Mouse (Mus musculus): ENCODE data around the gene Chrnb1.
A peak's percentile ranks its signal among the peaks of the same experiment; 100 is the strongest.

Gene Chrnb1

DNA sequence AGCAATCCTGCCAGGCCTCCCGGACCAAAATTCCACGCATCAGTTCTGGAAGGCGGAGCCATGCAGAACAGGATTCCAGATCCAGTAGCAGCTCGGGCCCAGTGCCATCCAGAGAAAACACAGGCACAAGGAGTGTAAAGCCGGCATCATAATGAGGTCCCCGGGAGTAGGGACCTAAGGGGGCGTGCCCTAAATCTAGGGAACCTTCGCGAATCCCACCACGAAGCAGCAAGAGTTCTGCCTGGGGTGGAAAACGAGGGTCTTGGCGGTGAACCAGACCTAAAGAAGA is 8.9 kb upstream of the Chrnb1 start:
- no peak for DNase-seq (ENCODE audit: low read depth, low spot score)

GRCm38 (mm10) chr11:69803786-69804651 is 8.3 kb upstream of the Chrnb1 start:
- no peak for DNase-seq (ENCODE audit: low read depth, low spot score)

- DNase-seq (ENCODE audit: low read depth, low spot score), result no peak
These were observed 7.6 kb upstream of the Chrnb1 start for GRCm38 (mm10) chr11:69803328-69803727.

- DNase-seq (ENCODE audit: low read depth, low spot score), result peak; percentile 61
These were observed 6.9 kb upstream of the Chrnb1 start for GRCm38 (mm10) chr11:69802648-69803105.

DNA sequence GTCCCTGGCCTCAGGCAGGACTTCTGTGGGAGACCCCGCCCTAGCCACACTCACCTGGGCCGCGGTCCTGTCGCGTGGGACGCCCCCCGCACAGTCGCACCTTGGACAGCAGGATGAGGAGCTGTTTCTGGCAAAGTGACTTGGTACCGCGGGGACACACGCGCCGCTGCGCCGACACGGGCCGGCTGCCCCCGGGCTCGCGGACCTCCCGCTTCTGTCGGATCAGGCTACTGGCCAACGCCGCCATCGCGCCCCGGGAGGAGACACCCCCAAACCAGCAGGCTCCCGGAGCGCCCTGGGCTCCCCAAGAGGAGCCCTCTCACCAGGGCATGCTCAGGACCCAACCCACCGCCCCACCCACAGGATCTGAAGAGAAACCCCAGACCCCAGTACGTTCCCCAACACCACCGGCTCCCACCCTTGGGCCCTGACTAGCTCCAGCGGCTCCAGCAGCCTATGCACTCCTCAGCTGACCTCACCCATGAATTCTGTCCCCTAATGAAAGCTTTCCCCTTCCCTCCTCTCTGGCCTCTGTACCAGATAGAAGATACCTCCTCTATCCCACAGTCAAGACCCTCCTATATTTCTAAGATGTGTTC is 5.7 kb upstream of the Chrnb1 start, which contains the start of gene Fgf11:
Gene Fgf11, minus strand, starts transcription at position 479 of the 599 bp plus-strand sequence.
- no peak for DNase-seq (ENCODE audit: low read depth, low spot score)

- no peak for DNase-seq (ENCODE audit: low read depth, low spot score)
These were observed 4.9 kb upstream of the Chrnb1 start for GRCm38 (mm10) chr11:69800392-69801197.

GRCm38 (mm10) chr11:69800138-69800391 is 4.3 kb upstream of the Chrnb1 start:
- DNase-seq (ENCODE audit: low read depth, low spot score), result no peak

DNA sequence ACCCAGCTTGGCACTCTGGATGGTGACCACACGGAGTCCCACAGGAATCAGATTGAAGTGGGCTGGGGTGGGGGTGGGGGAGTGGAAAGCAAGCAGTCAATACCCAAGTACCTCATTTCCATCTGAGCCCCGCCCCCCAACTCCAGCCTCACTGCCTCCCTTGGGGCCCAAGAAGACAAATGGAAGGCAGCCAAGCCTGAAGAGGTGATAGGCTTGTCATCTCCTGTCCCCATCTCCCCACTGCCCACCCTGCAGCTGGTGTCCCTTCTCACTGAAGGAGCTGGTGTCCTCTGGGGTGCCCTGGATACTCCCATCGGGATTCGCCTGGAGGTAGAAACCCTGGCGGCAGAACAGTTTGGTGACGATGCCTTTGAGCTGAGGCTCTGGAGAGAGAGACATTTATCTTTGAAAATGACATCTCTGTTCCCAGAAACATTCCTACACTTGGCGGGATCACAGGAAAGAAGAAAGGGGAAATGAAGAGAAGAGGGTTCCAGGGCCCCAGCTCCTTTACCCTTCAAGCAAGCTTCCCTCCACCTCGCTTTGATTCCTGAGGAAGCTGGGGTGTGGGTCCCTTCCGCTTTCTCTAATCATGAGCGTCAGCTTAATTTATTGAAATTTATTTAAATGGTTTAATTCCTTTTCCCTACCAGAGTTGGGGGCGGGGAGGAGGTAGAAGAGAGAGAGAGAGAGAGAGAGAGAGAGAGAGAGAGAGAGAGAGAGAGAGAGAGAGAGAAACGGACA is 3.8 kb upstream of the Chrnb1 start:
- no peak for DNase-seq (ENCODE audit: low read depth, low spot score)

GRCm38 (mm10) chr11:69797924-69798323 is 2.2 kb upstream of the Chrnb1 start:
- no peak for DNase-seq (ENCODE audit: low read depth, low spot score)

- DNase-seq (ENCODE audit: low read depth, low spot score), result no peak
These were observed 266 bp upstream of the Chrnb1 start for GRCm38 (mm10) chr11:69795983-69796435.

- no peak for DNase-seq (ENCODE audit: low read depth, low spot score)
These were observed 2.3 kb downstream of the Chrnb1 start for GRCm38 (mm10) chr11:69793429-69793828.

DNA sequence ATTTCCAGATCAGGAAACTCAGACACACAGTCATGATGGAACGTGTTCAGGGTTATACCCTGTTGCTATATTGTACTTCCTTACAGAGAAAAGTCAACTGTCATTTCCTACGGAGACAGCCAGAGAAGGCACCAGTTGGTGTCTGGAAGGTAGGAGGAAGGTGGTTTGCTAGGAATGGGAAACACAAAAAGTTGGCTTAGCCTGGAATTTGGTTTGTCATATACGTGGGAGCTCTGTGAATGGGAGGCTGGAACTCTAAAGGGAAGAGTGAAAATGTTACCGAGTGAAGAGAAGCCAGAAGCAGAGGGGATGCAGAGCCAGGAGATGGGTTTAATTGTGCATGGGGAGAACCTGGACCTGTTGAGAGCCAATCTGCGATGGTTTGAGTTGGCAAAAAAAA is 4.3 kb downstream of the Chrnb1 start:
- no peak for DNase-seq (ENCODE audit: low read depth, low spot score)

- no peak for DNase-seq (ENCODE audit: low read depth, low spot score)
These were observed 6.3 kb downstream of the Chrnb1 start for GRCm38 (mm10) chr11:69789431-69789830.

DNA sequence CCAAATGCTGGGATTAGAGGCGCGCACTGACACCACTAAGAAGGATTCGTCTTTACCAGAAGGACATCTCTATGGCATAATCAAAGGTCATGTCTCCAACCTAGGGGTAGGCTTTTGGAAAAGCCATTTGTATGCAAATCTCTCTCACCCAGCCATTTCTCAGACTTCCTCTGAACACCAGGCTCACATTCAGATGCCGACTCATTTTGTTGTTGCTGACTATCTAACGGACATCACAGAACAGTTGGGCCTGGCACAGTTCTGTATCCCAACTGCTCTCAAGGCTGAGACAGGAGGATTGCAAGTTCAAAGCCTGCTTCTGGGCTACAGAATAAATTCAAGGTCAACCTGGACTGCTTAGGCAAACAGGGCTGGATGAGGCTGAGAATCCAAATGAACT is 8.4 kb downstream of the Chrnb1 start:
- no peak for DNase-seq (ENCODE audit: low read depth, low spot score)

DNA sequence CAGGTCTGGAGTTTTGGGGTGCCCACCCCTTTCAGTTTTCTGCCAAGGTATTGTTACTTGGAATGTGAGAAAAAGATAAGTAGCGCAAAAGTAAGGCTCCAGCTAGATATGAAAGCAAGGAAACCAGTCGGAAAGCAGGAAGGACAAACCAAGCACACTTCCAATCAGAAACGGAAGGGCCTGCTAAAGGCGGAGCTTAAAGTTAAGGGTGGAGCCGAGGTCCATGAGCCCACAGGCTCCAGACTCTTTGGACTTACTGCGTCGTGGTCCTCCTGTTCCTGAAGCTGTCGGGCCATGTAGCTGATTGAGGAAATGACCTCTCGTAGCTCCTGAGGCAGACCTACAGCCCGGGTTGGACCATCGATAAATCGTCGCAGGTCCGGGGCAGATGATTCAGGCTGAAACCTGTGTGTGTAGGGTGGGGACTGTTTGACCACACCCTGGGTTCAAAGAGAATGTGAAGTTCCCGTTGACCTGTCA is 10.9 kb downstream of the Chrnb1 start:
- DNase-seq (ENCODE audit: low read depth, low spot score), result no peak

DNA sequence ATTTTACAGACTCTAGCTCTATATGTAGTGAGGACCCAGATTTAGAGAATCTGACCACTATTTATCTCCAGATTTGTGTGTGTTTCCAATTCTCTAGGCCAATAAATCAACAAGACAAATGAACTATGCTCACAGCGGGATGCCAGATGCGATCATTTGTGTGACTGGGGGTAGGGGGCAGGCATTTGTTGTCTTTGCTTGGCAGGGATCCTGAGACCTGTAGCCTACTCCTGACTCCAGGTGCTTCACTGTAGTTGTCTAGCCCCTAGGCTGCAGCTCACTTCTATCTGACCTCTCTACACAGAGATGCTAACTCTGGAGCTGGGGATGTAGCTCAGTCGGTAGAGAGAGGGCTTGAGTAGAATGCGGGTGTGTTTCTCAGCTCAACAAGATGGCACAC is 13.9 kb downstream of the Chrnb1 start:
- DNase-seq (ENCODE audit: low read depth, low spot score), result no peak

DNA sequence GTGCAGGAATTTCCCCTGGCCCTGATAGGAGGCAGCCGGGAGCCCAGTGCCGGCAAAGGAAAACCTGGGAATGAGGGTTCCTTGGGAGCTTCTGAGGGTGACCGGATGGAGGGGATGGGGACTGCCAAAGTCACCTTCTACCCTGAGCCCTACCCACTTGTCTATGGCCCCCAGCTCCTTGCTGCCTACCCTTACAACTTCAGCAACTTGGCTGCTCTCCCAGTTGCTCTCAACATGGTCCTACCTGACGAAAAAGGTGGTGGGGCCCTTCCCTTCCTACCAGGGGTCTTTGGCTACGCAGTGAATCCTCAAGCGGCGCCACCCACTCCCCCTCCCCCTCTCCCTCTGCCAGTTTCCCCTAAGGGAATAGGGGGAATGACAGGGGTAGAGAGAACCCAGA is 16.8 kb downstream of the Chrnb1 start:
- no peak for DNase-seq (ENCODE audit: low read depth, low spot score)

DNA sequence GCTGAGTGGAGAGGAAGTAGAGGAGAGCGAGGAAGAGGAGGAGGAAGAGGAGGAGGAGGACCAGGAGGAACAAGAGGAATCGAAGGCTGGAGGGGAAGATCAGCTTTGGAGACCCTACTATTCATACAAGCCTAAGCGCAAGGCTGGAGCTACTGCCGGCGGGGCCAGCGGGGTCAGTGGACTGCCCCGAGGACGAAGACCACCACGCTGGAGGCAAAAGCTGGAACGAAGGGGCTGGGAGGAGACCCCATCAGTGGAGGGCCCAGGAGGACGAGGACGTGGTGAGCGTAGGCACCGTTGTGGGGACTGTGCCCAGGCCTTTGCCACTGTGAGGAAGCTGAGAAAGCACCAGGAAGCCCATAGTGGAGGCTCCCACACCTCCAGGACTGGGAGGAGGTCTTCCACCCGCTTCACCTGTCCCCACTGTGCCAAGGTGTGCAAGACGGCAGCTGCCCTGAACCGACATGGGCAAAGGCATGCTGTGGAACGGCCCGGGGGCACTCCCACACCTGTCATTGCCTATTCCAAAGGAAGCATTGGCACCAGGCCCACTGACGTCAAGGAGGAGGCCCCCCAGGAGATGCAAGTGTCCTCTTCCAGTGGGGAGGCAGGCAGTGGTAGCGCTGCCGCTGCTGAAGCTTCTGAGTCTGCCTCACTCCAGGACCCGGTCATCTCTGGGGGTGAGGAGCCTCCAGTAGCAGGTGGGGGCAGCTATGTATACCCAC is 17.3 kb downstream of the Chrnb1 start:
- no peak for DNase-seq (ENCODE audit: low read depth, low spot score)

DNA sequence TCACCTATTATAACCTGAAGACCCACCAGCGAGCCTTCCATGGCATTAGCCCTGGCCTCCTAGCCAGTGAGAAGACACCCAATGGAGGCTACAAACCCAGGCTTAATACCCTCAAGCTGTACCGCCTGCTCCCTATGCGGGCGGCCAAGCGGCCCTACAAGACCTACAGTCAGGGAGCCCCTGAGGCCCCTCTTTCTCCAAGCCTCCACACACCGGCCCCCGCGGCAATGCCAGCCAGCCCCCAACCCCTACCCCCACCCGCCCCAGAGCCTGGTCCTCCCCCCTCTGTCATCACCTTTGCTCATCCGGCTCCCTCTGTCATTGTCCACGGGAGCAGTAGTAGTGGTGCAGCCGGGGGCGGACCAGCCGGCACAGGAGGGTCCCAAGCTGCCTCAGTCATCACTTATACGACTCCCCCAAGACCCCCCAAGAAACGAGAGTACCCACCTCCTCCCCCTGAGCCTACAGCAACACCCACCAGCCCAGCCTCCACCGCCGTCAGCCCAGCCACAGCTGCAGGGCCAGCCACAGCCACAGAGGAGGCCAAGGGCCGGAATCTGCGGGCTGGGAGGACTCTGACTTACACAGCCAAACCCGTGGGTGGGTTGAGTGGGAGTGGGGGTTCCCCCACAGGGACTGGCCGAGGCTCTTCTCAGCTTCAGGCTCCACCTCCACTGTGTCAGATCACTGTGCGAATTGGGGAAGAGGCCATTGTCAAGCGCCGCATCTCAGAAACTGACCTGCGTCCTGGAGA is 18.1 kb downstream of the Chrnb1 start:
- no peak for DNase-seq (ENCODE audit: low read depth, low spot score)

DNA sequence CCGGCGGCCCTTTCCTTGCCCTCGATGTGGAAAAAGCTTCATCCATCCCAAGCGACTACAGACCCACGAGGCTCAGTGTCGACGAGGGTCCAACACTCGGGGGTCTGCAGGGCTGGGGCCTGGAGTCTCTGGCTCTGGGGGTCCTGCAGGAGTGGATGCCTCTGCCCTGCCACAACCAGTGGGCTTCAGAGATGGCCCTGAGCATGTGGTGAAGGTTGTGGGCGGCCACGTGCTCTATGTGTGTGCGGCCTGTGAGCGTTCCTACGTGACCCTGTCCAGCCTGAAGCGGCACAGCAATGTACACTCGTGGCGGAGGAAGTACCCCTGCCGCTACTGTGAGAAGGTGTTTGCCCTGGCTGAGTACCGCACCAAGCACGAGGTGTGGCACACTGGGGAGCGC is 19.3 kb downstream of the Chrnb1 start:
- no peak for DNase-seq (ENCODE audit: low read depth, low spot score)

All from telencephalon, adult 2 months (tissue).